Mouse (Mus musculus) liver, postnatal 0 days (tissue): ENCODE results near the gene Brk1. TPM values are rescaled to one million over a fixed set of nuclear protein-coding genes. Genes with fewer than 3 reads are reported as not detected.

Source experiments
- ATAC-seq: fragments of 200-750 bp; cut with Nextera tagmentation; 2 replicates; pipeline ENCODE4 v1.8.0; 2017; ENCODE audit warnings: mild to moderate bottlenecking, moderate library complexity
- DNase-seq: peaks from one replicate; pipeline ENCODE4 v3.0.0-alpha.2; 2016
- H3K27ac ChIP-seq: fragments of 300-500 bp; sonication (generic); 2 replicates; pipeline ENCODE4 v1.5.1; 2014; ENCODE audit warnings: antibody characterized with exemption, moderate library complexity, mild to moderate bottlenecking, low read depth
- H3K27me3 ChIP-seq: fragments of 300-500 bp; sonication (generic); 2 replicates; pipeline ENCODE4 v1.6.1; 2014; ENCODE audit warnings: low read length, control low read depth, mixed read lengths; ENCODE audit not compliant: insufficient read depth
- H3K36me3 ChIP-seq: fragments of 300-500 bp; sonication (generic); replicated peaks from 2 replicates; pipeline ENCODE4 v1.6.1; 2014; ENCODE audit warnings: mild to moderate bottlenecking, control low read depth, low read length, moderate library complexity, mixed read lengths; ENCODE audit not compliant: insufficient read depth
- H3K4me1 ChIP-seq: fragments of 300-500 bp; sonication (generic); 2 replicates; pipeline ENCODE4 v1.6.1; 2014; ENCODE audit warnings: antibody characterized with exemption, mild to moderate bottlenecking, control low read depth; ENCODE audit not compliant: insufficient read depth
- H3K4me2 ChIP-seq: fragments of 300-500 bp; sonication (generic); 2 replicates; pipeline ENCODE4 v1.6.1; 2014; ENCODE audit warnings: low read depth, mild to moderate bottlenecking, low read length, moderate library complexity, mixed read lengths
- H3K4me3 ChIP-seq: fragments of 300-500 bp; sonication (generic); 2 replicates; pipeline ENCODE4 v1.5.1; 2014; ENCODE audit warnings: low read depth, low read length
- H3K9ac ChIP-seq: fragments of 300-500 bp; sonication (generic); replicated peaks from 2 replicates; pipeline ENCODE4 v1.6.1; 2014; ENCODE audit warnings: mild to moderate bottlenecking, moderate library complexity
- H3K9me3 ChIP-seq: fragments of 300-500 bp; sonication (generic); 2 replicates; pipeline ENCODE4 v1.6.1; 2016; ENCODE audit warnings: mild to moderate bottlenecking, control low read depth, low read length, mixed read lengths
- CTCF ChIP-seq: sonication (generic); IDR thresholded peaks from 2 replicates; pipeline ENCODE4 v1.5.1; 2016; ENCODE audit warnings: antibody characterized with exemption, low read depth
- EP300 ChIP-seq: IDR thresholded peaks from 2 replicates; pipeline ENCODE4 v1.6.1; 2016; ENCODE audit warnings: antibody characterized with exemption, low read depth, mild to moderate bottlenecking
- WGBS: fragments of 180-500 bp; shearing (Covaris S2); extraction: QIAGEN DNeasy Blood & Tissue Kit; methylation state at CpG from one replicate; pipeline ENCODE4 v1.1.7; 2014; ENCODE audit not compliant: insufficient replicate concordance; 5-methylcytosine and 5-hydroxymethylcytosine counted together
- polyA plus RNA-seq: library from polyadenylated mRNA; unstranded; fragments of >200 nt; fragmentation: Nextera tagmentation; extraction: Ambion mirVana; gene quantifications from 2 replicates; pipeline ENCODE4 v1.2.1, GENCODE M21; 2015

The Brk1 gene
- polyA plus RNA-seq, 1 experiment from 2014 or later: 88.9 TPM

DNA sequence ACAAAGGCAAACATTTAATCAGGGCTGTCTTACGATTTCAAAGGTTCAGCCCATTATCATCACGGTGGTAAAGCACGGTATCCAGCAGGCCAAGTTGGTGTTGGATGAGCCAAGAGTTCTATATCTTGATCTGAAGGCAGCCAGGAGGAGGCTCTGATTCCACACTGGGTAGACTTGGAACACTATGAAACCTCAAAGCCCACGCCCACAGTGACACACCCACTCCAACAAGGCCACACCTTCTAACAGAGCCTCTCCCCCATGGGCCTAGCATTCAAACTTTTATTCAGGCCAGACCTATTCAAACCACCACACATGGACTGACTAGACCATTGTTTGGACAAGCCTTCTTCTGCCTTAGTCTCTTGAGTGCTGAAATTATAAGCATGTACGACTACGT is 1.8 kb upstream of the Brk1 start:
- H3K4me1 ChIP-seq: peaks cover 17% of the 10 kb centered on the region
- no peaks in the 10 kb centered on the region for H3K9me3 ChIP-seq
- no peak for ATAC-seq
- DNase-seq: peak; percentile 28
- TF ChIP-seq EP300 (no peak), CTCF (no peak)
- no peak overlapping the region for H3K4me3 ChIP-seq
- H3K27ac ChIP-seq: no peak overlapping the region
- H3K9ac ChIP-seq: no peak overlapping the region
- no peaks in the 10 kb centered on the region for H3K27me3 ChIP-seq
- 0 out of 2 replicates have a peak, but pooled peaks cover 2% of the 10 kb centered on the region for H3K36me3 ChIP-seq
- 78% methylated on average over 6 of the region's 6 CpGs for WGBS
- no peak overlapping the region for H3K4me2 ChIP-seq

GRCm38 (mm10) chr6:113603993-113604392 is 579 bp upstream of the Brk1 start:
- TF ChIP-seq EP300: no peak
- TF ChIP-seq CTCF: no peak
- Histone ChIP-seq H3K4me1 (peaks cover 21% of the 10 kb centered on the region), H3K4me3 (peak overlapping the region; percentile 82), H3K4me2 (peak overlapping the region; percentile 81), H3K36me3 (0 out of 2 replicates have a peak, but pooled peaks cover 2% of the 10 kb centered on the region), H3K27me3 (no peaks in the 10 kb centered on the region), H3K9me3 (no peaks in the 10 kb centered on the region), H3K27ac (peak overlapping the region; percentile 88), H3K9ac (peak overlapping the region; percentile 83)
- no peak for ATAC-seq
- peak; percentile 19 for DNase-seq
- WGBS: 62% methylated on average over 12 of the region's 12 CpGs

DNA sequence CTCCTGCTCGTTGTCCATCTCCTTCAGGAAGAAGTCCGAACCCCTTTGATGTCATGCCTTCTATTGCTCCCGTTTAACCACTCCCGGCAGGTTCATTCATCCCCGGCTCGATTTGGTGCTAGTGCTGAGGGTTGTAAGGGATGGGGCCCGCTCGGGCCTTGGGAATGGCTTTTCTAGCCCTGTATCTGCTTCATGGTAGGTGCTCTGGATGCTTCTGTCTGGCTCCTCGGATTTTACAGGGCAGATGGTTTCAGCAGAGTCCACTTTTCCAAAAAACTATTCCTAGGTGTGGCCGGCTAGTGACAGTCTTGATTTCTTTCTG is 613 bp downstream of the Brk1 start:
- Histone ChIP-seq H3K4me2 (peak overlapping the region; percentile 81), H3K27me3 (no peaks in the 10 kb centered on the region), H3K27ac (peak overlapping the region; percentile 88), H3K4me1 (peaks cover 21% of the 10 kb centered on the region), H3K4me3 (peak overlapping the region; percentile 82), H3K9me3 (no peaks in the 10 kb centered on the region), H3K36me3 (0 out of 2 replicates have a peak, but pooled peaks cover 2% of the 10 kb centered on the region), H3K9ac (peak overlapping the region; percentile 83)
- TF ChIP-seq CTCF: no peak
- TF ChIP-seq EP300: no peak
- ATAC-seq: peak; percentile 9; the same call in 1 of the 2 replicates
- WGBS: 5% methylated on average over 10 of the region's 10 CpGs
- no peak for DNase-seq

DNA sequence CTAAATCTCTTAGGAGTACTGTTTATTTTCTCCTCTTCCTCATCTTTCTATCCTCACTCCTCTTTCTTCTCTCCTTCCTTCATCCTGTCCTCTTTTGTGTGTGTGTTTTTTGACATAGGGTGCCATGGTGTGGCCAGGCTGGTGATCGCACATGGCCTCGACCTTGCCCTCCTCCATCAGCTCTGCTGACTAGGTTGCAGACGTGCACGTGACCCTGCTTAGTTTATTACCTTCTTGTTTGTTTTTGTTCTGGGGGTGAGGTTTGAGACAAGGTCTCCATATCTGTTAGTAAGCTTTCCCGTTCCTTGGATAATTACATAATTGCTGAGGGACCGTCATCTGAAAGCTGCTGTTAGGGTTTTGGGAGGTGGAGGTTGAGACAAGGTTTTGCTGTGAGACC is 4.3 kb downstream of the Brk1 start:
- DNase-seq (no peak), ATAC-seq (no peak)
- Histone ChIP-seq H3K4me3 (no peak overlapping the region), H3K9ac (no peak overlapping the region), H3K9me3 (no peaks in the 10 kb centered on the region), H3K36me3 (peaks cover 8% of the 10 kb centered on the region; the same call in 1 of the 2 replicates), H3K4me1 (peaks cover 21% of the 10 kb centered on the region), H3K27me3 (no peaks in the 10 kb centered on the region), H3K27ac (no peak overlapping the region), H3K4me2 (no peak overlapping the region)
- 74% methylated on average over 6 of the region's 6 CpGs for WGBS
- TF ChIP-seq EP300 (no peak), CTCF (no peak)

DNA sequence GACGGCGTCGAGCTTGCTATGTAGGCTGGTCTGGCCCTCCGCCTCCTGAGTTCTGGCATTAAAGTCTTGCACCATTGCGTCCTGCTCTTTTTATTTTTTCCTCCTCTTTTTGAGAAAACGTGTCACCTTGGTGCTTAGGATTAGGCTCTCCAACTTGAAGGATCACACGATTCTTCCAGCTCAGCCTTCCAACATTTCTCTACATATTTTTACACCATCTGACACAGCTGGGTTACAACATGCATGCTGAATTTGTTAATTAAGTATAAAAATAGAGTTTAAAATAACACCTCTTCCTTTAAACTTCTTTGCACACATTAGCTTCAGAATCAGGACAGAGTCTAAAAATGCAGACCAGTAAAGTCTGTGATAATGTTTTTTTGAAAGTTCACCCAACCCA is 4.7 kb downstream of the Brk1 start:
- no peaks in the 10 kb centered on the region for H3K27me3 ChIP-seq
- no peak for ATAC-seq
- TF ChIP-seq CTCF: no peak
- no peak for TF ChIP-seq EP300
- WGBS: 88% methylated on average over 7 of the region's 7 CpGs
- no peaks in the 10 kb centered on the region for H3K9me3 ChIP-seq
- H3K27ac ChIP-seq: no peak overlapping the region
- H3K36me3 ChIP-seq: peaks cover 12% of the 10 kb centered on the region; the same call in 1 of the 2 replicates
- no peak overlapping the region for H3K9ac ChIP-seq
- no peak overlapping the region for H3K4me3 ChIP-seq
- no peak for DNase-seq
- no peak overlapping the region for H3K4me2 ChIP-seq
- H3K4me1 ChIP-seq: peaks cover 17% of the 10 kb centered on the region

GRCm38 (mm10) chr6:113612258-113612969 is 7.8 kb downstream of the Brk1 start:
- no peak overlapping the region for H3K9ac ChIP-seq
- WGBS: 79% methylated on average over 8 of the region's 8 CpGs
- H3K4me2 ChIP-seq: no peak overlapping the region
- TF ChIP-seq EP300 (no peak), CTCF (no peak)
- H3K27ac ChIP-seq: no peak overlapping the region
- H3K4me3 ChIP-seq: no peak overlapping the region
- H3K4me1 ChIP-seq: peaks cover 4% of the 10 kb centered on the region; the same call in 1 of the 2 replicates
- ATAC-seq: no peak
- no peaks in the 10 kb centered on the region for H3K9me3 ChIP-seq
- DNase-seq: no peak
- no peaks in the 10 kb centered on the region for H3K27me3 ChIP-seq
- peaks cover 37% of the 10 kb centered on the region for H3K36me3 ChIP-seq
